Mouse (Mus musculus) adrenal gland, adult 10 weeks (tissue): Measurements from ENCODE around the gene Man1a. TPM values are rescaled to one million over a fixed set of nuclear protein-coding genes. Genes with fewer than 3 reads are reported as not detected.

Source experiments
- polyA plus RNA-seq: library from polyadenylated mRNA; stranded (reverse); fragments of 350-450 nt; fragmentation: Illumina TruSeq; extraction: RNeasy Lipid Tissue Mini Kit (QIAGEN cat#74804); gene quantifications from one replicate; pipeline ENCODE4 v1.2.3, GENCODE M21; 2014; ENCODE audit warnings: low read depth, low replicate concordance

Gene Man1a
- 210 TPM for polyA plus RNA-seq

DNA sequence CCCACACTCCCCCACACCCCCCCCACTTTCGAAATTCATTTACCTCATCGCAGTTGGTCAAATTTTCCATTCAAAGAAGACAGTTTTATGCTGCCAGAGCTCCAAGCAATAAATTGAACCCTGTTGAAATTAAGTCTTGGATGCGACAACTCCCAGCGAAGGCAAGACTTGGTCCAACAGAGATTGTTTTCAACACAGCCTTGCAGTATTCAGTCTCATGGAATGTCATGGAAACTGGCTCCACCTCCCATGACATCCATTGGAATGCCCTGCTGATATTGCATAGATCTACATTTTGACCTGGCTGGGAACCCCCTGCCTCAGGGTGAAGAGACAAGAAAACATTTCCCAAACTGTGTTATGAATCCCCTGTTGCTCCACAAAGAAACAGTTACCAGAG, at the start of gene Man1a:
TSS of gene Man1a (minus strand) at position 190 of the 400 bp plus-strand sequence.

